Mouse (Mus musculus) embryonic facial prominence, embryonic 15.5 days (tissue): ENCODE measurements at regions not wholly inside any gene's neighbourhood (a gene's known extent, or its start where the extent isn't known, plus 50 kb on each side); places are given as distances from the start of the nearest gene placed in this dataset.

Experiments
- ATAC-seq: fragments of 200-750 bp; cut with Nextera tagmentation; 2 replicates; pipeline ENCODE4 v1.8.0; 2017; ENCODE audit warnings: low read depth, moderate TSS enrichment; ENCODE audit not compliant: insufficient number of reproducible peaks, low FRiP score, low TSS enrichment
- H3K27ac ChIP-seq: fragments of 300-500 bp; sonication (generic); replicated peaks from 2 replicates; pipeline ENCODE4 v1.5.1; 2015; ENCODE audit warnings: mild to moderate bottlenecking, inconsistent platforms
- H3K27me3 ChIP-seq: fragments of 300-500 bp; sonication (generic); 2 replicates; pipeline ENCODE4 v1.6.1; 2015; ENCODE audit warnings: inconsistent platforms
- H3K36me3 ChIP-seq: fragments of 300-500 bp; sonication (generic); 2 replicates; pipeline ENCODE4 v1.6.1; 2015; ENCODE audit warnings: mild to moderate bottlenecking, inconsistent platforms
- H3K4me1 ChIP-seq: fragments of 300-500 bp; sonication (generic); 2 replicates; pipeline ENCODE4 v1.6.1; 2015; ENCODE audit warnings: inconsistent platforms
- H3K4me2 ChIP-seq: fragments of 300-500 bp; sonication (generic); replicated peaks from 2 replicates; pipeline ENCODE4 v1.6.1; 2015; ENCODE audit warnings: mild to moderate bottlenecking, inconsistent platforms
- H3K4me3 ChIP-seq: fragments of 300-500 bp; sonication (generic); replicated peaks from 2 replicates; pipeline ENCODE4 v1.5.1; 2015; ENCODE audit warnings: mild to moderate bottlenecking, inconsistent platforms
- H3K9ac ChIP-seq: fragments of 300-500 bp; sonication (generic); 2 replicates; pipeline ENCODE4 v1.6.1; 2015; ENCODE audit warnings: inconsistent platforms
- H3K9me3 ChIP-seq: fragments of 300-500 bp; sonication (generic); replicated peaks from 2 replicates; pipeline ENCODE4 v1.6.1; 2016; ENCODE audit warnings: inconsistent platforms
- WGBS: fragments of 180-500 bp; shearing (Covaris S2); methylation state at CpG from one replicate; pipeline ENCODE4 v1.1.7; 2015; 5-methylcytosine and 5-hydroxymethylcytosine counted together

DNA sequence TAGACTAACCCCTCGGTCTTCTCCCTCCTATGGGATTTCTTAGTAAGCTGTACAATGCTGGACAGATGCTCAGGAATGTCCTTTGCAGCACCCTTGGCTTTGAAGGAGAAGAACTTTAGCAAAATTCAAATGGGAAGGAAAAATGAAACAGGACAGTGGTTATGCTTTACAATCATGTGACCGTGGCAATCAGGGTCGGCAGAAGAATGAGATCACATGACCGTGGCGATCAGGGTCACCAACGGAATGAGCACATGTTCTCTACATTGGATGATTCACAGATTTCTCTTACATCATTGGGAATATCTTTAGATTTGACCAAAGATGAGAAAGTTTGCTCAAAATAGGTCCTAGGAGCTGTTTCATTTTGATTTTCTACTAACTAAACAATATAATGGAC is 108.7 kb upstream of the Sgcd start:
- no peak for ATAC-seq
- H3K36me3 ChIP-seq = no peaks in the 10 kb centered on the region

DNA sequence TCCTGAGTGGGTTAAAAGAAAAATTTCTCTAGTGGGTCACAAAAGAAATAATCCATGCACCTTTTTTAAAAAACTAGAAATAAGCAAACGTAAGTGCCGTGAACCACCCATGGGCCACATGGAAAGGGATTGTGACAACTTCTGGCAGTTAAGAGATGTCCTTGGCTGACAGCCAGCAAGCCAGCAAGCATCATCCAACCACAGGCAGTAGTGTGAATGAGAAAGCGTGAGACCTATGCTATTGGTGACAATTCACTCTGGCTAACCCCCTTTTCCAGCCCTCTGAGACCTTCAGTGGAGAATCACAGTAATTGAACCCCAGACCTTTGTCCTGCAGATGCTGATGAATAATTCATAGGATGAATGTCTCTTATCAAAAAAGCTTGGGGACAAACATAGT is 78.3 kb upstream of the Sgcd start:
- no peaks in the 10 kb centered on the region for H3K36me3 ChIP-seq
- no peaks in the 10 kb centered on the region for H3K27me3 ChIP-seq
- H3K4me1 ChIP-seq = no peaks in the 10 kb centered on the region
- no peak overlapping the region for H3K9ac ChIP-seq
- no peak overlapping the region for H3K4me2 ChIP-seq
- H3K4me3 ChIP-seq = no peak overlapping the region
- WGBS = 58% methylated on average over 3 of the region's 3 CpGs
- no peak overlapping the region for H3K27ac ChIP-seq
- ATAC-seq = no peak
- no peaks in the 10 kb centered on the region for H3K9me3 ChIP-seq

More for the DNA sequence above, 108.7 kb upstream of the Sgcd start:
- H3K4me3 ChIP-seq = no peak overlapping the region
- no peak overlapping the region for H3K9ac ChIP-seq
- no peaks in the 10 kb centered on the region for H3K27me3 ChIP-seq
- no peak overlapping the region for H3K27ac ChIP-seq
- 84% methylated on average over 6 of the region's 6 CpGs for WGBS
- H3K4me2 ChIP-seq = no peak overlapping the region
- H3K9me3 ChIP-seq = no peaks in the 10 kb centered on the region
- H3K4me1 ChIP-seq = no peaks in the 10 kb centered on the region

DNA sequence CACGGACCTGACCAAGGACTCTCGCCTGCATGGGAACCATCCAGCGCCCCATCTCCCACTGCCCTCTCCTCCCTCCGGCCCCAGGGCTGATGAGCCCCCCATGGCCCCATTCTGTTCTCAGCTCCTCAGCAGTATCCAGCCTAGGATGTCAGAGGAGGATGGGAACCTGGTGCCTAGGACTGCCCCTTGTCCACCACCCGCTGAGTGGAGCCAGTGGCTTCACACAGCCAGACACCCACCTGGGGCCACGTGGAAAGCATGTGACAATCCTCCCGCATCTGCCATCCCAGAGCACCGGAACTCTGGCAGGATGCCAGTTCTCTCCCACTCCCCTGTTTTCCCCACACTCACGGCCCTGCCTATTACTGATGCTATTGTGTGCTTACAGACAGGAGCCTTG is 75.0 kb upstream of the Sgcd start:
- no peak overlapping the region for H3K4me3 ChIP-seq
- no peaks in the 10 kb centered on the region for H3K27me3 ChIP-seq
- 77% methylated on average over 9 of the region's 9 CpGs for WGBS
- ATAC-seq = peak; percentile 57; the same call in 1 of the 2 replicates
- no peaks in the 10 kb centered on the region for H3K4me1 ChIP-seq
- H3K9me3 ChIP-seq = no peaks in the 10 kb centered on the region
- H3K36me3 ChIP-seq = no peaks in the 10 kb centered on the region
- H3K27ac ChIP-seq = no peak overlapping the region
- H3K4me2 ChIP-seq = no peak overlapping the region
- no peak overlapping the region for H3K9ac ChIP-seq

DNA sequence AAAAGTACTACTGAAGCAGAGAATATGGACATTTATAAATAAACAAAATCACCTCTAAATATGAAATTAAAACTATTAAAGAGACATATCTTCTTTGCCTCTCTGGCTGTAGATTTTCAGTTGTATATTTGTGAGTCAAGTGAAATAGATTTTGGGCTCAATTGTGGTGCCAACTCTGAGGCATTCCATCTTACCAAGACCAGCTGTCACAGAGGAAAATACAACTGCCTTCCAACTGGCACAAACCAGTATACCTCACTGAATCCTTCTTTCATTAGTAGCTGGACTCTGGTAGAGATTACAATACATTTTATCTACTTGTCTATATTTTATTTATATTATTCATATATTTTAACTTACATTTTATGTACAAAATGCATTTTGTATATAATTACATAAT is 72.7 kb upstream of the Sgcd start:
- Histone ChIP-seq H3K4me3 (no peak overlapping the region), H3K36me3 (no peaks in the 10 kb centered on the region), H3K27me3 (no peaks in the 10 kb centered on the region), H3K4me2 (no peak overlapping the region), H3K4me1 (no peaks in the 10 kb centered on the region), H3K9ac (no peak overlapping the region), H3K9me3 (no peaks in the 10 kb centered on the region), H3K27ac (no peak overlapping the region)
- no peak for ATAC-seq

DNA sequence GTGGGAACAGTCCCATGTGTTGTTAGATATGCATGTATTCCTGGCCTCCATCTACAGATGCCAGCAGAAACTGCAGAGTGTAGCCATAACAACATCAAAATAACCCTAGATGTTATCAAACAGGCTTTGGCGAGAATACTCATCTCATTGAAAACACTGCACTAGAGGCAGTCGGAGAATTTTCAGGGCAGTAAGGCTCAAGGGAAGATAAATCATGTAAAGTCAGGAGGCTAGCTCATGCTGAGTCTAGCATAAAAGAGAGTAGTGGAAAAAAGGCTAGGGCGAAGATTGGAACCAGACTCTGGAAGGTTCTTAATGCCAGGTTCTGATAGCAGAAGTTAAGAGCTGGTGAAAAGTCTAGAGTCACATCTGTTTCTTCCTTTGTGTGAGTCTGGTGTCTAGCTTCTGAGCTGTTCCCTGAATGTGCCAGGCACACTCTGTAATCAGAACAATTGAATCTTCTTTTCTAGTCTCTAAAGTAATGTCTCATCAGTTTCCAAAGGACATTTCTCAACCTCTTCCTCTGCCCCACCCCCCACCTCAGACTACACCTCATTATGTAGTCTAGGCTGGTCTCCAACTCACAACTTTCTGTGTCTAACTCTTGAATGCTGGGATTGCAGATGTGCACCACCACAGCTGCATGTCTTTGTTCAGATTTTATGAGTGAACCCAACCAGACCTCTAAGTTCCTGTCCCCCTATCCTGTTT is 62.5 kb upstream of the Sgcd start:
- Histone ChIP-seq H3K9me3 (no peaks in the 10 kb centered on the region), H3K27ac (no peak overlapping the region), H3K4me1 (no peaks in the 10 kb centered on the region), H3K9ac (no peak overlapping the region), H3K27me3 (no peaks in the 10 kb centered on the region), H3K4me3 (no peak overlapping the region), H3K36me3 (no peaks in the 10 kb centered on the region), H3K4me2 (no peak overlapping the region)
- 60% methylated on average over 3 of the region's 3 CpGs for WGBS
- no peak for ATAC-seq

DNA sequence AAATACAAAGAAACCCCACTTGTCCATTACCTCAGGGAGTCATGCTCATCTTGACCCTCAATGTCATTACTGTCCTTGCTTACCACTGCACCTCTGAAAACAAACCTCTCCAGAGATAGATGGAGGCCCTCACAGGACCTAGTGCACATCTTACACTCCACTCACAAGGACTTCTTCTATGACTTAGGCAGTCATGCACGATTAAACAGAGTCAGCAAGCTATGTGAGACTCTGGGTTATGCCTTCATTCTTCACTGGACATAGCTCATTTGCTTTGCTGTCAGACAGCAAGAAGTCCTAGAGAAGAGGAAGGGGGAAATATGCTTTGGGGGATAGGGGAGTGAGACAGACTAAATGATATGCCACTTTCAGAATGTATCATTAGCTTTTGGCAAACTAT is 59.5 kb upstream of the Sgcd start:
- WGBS = 77% methylated on average over 1 of the region's 1 CpGs
- H3K4me1 ChIP-seq = no peaks in the 10 kb centered on the region
- no peak overlapping the region for H3K4me2 ChIP-seq
- no peak overlapping the region for H3K4me3 ChIP-seq
- H3K9ac ChIP-seq = no peak overlapping the region
- no peaks in the 10 kb centered on the region for H3K36me3 ChIP-seq
- no peaks in the 10 kb centered on the region for H3K9me3 ChIP-seq
- no peak for ATAC-seq
- H3K27ac ChIP-seq = no peak overlapping the region
- H3K27me3 ChIP-seq = no peaks in the 10 kb centered on the region
